Mouse (Mus musculus): ENCODE measurements around the gene Kat6b.
"Not testable (repeated sequence)": the region's sequence is repeated elsewhere in the genome, so short reads cannot be mapped to it uniquely, and the experiment has no call there.

Kat6b gene

GRCm38 (mm10) chr14:21481231-21481630, at the start of gene Kat6b:
Gene Kat6b (plus strand): TSS chr14:21481434.
- DNase-seq (ENCODE audit: low read depth, low spot score), result no peak

GRCm38 (mm10) chr14:21433415-21433814, 47.8 kb upstream of the Kat6b start:
- DNase-seq (ENCODE audit: low read depth, low spot score), result no peak

DNA sequence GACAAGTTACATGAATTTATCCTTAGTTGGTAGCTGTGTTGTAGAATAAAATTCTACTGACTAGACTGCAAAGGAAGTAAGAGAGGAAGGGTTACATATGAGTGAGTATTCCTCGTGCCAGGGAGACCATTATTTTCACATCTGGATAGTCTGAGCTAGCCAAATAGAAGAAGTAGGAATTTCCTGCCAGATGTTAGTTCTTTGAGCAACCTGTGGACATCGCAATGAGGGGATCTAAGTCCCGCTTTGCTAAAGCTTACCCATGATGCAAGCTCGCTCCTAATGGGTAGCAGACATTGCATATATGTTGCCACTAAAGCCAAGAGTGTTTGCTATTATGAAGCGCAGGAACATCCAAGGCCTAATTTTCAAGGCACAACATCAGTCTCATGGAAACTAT, 47.2 kb upstream of the Kat6b start:
- DNase-seq (ENCODE audit: low read depth, low spot score), result no peak

DNA sequence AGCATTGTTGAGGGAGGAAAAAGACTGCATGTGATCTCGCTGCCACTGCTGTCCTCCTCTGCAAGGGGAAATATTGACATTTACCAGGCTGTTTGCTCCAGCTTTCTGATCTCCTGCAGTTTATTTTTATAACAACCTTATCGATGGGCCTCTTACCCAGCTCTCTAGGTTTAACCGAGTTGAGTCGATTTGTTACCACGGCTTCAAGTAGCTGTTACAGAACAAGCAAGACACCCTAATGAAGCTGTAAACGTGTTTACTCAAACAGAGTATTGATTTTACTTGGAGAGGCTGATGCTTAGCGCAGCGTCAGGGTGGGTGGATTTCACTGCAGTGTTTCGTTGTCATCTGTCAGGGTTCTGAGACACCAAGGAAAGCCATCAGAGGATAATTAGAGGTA, 46.5 kb upstream of the Kat6b start:
- DNase-seq (ENCODE audit: low read depth, low spot score), result no peak

- DNase-seq (ENCODE audit: low read depth, low spot score), result no peak
Measured at GRCm38 (mm10) chr14:21439785-21440184, 41.4 kb upstream of the Kat6b start.

- DNase-seq (ENCODE audit: low read depth, low spot score), result no peak
Measured at GRCm38 (mm10) chr14:21440526-21440925, 40.7 kb upstream of the Kat6b start.

DNA sequence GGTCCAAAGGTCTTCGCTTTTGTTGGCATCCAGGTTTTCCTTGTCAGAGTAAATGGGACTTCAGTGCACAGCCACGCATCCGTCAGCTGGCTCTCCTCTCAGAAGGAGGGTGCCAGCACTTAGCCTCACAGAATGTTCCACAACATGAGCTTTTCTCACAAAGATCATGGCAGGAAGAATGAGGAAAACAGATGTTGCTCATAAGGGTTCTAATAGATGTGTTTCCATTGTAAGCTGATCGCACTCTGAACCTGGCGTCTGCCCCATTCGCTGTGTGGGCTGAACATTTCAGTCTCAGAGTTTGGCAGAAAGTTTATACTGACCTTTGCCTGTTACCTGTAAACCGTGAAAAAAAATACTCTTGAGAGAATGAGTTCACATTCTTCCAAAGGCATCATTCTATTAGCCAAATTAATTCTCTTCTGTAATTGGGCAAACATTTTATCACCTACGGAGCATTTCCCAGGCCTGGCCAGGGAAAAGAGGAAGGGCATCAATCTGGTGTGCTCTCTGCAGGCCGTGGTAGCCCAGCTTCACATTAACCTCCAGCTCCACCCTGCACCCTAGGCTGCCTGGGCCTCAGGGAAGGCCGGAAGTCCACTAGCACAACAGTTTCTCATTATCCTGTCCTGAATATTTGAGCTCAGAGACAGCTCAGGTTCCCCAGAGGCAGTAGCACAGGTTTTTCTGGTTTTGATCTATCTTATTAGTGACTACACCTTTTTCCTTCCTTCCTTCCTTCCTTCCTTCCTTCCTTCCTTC, 39.3 kb upstream of the Kat6b start:
- no peak for DNase-seq (ENCODE audit: low read depth, low spot score)

DNA sequence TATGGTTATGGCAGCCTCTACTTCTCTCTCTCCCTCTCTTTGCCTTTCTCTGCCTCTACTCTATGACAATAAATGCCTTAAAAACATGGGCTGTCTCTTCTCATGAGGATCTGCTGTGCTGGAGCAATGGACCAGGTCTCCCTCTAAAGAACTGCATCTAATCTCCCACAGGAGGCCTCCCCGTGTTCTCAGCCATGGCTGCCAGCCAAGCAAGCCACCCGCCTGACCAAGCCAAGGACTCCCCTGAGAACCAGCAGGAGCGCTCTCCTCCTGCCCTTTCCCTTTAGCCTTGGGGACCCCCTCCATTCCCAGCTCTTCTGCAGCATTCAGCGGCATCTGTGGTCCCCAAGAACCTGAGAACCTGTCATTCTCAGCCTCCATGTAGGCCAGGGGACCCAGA, 28.7 kb upstream of the Kat6b start:
- no peak for DNase-seq (ENCODE audit: low read depth, low spot score)

DNA sequence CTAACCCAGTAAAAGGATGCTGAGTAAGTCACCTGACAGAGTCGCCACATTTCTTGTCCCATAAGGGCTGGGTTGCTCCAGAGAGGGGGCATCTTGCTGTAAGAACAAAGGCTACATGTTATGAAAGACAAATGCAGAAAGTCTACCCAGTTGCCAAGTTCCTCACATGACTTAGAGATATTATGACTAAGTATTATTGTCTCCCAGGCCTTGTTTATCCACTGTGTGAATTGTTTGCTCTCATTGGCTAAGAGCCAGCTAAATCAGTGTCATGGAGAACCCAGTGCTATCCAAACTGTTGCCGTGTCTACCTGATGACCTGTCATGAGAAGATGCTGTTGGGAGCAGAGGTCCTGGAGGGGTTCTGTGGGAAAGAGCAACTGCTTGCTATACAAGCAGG, 27.3 kb upstream of the Kat6b start:
- no peak for DNase-seq (ENCODE audit: low read depth, low spot score)

- DNase-seq (ENCODE audit: low read depth, low spot score), result no peak
Measured at GRCm38 (mm10) chr14:21455654-21456350, 25.4 kb upstream of the Kat6b start.

DNA sequence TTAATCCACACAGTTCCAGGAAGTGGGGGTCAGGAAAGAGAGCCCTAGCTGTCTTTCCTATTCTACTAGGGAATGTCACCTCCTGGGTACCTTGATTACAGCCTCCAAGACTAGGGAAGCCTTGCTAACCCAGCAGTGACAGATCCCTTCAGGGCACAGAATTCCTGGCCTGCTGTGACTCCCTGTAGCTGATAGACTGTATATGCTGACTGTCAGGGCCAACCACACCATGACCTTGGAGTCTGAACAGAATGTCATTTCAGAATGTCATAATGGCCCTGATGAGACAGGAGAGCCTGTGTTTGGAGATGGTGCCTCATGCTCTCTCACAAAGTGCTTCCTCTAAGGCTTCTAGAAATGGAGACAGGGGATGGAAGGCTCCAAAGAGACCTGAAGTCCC, 24.7 kb upstream of the Kat6b start:
- DNase-seq (ENCODE audit: low read depth, low spot score), result no peak

DNA sequence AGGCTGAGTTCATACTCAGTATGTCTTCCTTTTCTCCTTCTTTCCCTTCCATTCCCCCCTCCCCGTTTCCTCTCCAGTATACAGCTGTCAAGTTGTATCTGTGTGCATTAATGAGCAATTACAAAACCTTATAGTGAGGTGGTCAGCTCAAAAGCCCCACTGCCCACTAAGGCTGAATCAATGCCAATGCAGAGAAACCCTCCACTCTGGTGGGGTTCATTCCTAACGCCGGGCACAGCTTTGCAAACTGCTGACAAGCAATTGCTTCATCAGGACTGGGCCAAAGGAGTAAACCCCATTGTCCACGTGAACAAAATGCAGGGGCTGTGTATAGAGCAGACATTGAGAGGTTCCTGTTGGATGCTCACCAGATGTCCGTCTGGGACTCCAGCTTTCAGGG, 23.4 kb upstream of the Kat6b start:
- DNase-seq (ENCODE audit: low read depth, low spot score), result no peak

- no peak for DNase-seq (ENCODE audit: low read depth, low spot score)
Measured at GRCm38 (mm10) chr14:21458696-21459095, 22.5 kb upstream of the Kat6b start.

GRCm38 (mm10) chr14:21459163-21459562, 22.1 kb upstream of the Kat6b start:
- no peak for DNase-seq (ENCODE audit: low read depth, low spot score)

GRCm38 (mm10) chr14:21462398-21462797, 18.8 kb upstream of the Kat6b start:
- DNase-seq (ENCODE audit: low read depth, low spot score), result no peak

GRCm38 (mm10) chr14:21463117-21463712, 18.0 kb upstream of the Kat6b start:
- no peak for DNase-seq (ENCODE audit: low read depth, low spot score)

DNA sequence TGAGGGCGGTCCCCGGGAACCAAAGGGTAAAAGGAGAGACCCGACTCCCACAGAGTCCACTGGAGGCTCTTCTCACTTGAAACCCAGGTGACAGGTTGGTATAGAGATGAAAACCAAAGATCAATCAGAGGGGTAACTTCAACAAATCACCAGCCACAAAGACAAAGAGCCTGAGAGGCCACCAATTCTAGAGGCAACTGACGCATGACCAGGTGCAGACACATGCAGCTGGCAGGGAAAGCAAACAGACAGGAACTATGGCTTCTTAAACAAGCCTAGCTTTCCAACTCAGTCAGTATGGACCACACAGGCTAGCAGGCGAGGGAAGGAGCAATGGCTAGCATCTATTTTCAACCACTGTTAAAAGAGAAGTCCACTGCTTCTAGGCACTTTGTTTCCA, 10.8 kb upstream of the Kat6b start:
- no peak for DNase-seq (ENCODE audit: low read depth, low spot score)

GRCm38 (mm10) chr14:21471975-21472374, 9.3 kb upstream of the Kat6b start:
- no peak for DNase-seq (ENCODE audit: low read depth, low spot score)

DNA sequence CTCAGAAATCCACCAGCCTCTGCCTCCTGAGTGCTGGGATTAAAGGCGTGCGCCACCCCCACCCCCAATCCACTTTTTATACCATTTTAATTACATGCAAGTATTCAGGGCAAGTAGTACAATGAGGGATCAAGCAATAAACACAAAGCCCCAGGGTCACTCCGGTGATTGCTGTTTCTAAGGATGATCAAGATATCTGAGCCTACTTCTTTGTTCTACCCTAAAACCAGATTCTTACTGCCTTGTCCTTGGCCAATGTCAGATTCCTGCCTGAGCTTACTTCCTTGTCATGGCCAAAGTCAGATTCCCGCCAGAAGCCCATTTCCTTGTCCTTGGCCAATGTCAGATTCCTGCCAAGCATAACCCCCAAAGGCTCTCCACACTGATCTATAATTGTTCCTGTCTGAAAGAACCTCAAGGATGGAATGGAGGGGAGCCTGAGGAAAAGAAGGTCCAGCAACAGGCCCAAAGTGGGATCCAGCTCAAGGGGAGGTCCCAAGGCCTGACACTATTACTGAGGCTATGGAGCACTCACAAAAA, 6.6 kb upstream of the Kat6b start:
- not testable (repeated sequence) for DNase-seq (ENCODE audit: low read depth, low spot score)

GRCm38 (mm10) chr14:21477181-21477580, 4.1 kb upstream of the Kat6b start:
- no peak for DNase-seq (ENCODE audit: low read depth, low spot score)

- DNase-seq (ENCODE audit: low read depth, low spot score), result no peak
Measured at GRCm38 (mm10) chr14:21479566-21479965, 1.7 kb upstream of the Kat6b start.

DNA sequence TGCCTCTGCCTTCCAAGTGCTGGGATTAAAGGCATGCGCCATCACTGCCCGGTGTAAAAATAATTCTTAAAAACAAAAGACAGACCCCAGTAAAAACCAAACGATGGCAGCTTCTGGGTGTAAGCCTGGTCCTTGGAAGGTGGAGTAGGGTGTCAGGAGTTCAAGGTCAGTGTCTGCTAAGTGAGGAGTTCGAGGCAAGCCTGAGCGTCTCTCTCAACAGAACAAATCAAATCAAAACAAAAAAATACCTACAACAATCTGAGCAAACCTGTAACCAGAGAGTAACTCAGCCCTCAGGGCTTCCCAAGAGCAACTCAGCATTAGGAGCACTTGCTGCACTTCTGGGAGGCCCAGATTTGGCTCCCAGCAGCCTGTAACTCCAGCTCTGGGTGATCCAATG, 1.0 kb upstream of the Kat6b start:
- no peak for DNase-seq (ENCODE audit: low read depth, low spot score)

- no peak for DNase-seq (ENCODE audit: low read depth, low spot score)
Measured at GRCm38 (mm10) chr14:21484199-21484598, 3.0 kb downstream of the Kat6b start.
